Mouse (Mus musculus) kidney, postnatal 0 days (tissue): ENCODE measurements at regions not wholly inside any gene's neighbourhood (a gene's known extent, or its start where the extent isn't known, plus 50 kb on each side); places are given as distances from the start of the nearest gene placed in this dataset.
"Not testable (repeated sequence)": the region's sequence is repeated elsewhere in the genome, so short reads cannot be mapped to it uniquely, and the experiment has no call there.

ENCODE experiments used
- ATAC-seq: fragments of 200-750 bp; cut with Nextera tagmentation; replicated peaks from 2 replicates; pipeline ENCODE4 v1.8.0; 2017; ENCODE audit warnings: low read depth, moderate number of reproducible peaks, moderate TSS enrichment, moderate library complexity; ENCODE audit not compliant: low FRiP score
- DNase-seq: peaks from one replicate; pipeline ENCODE4 v3.0.0-alpha.2; 2016; ENCODE audit warnings: low spot score
- H3K27ac ChIP-seq: fragments of 300-500 bp; sonication (generic); 2 replicates; pipeline ENCODE4 v1.5.1; 2014; ENCODE audit warnings: mild to moderate bottlenecking
- H3K27me3 ChIP-seq: fragments of 300-500 bp; sonication (generic); 2 replicates; pipeline ENCODE4 v1.6.1; 2014; ENCODE audit warnings: low read length, mixed read lengths; ENCODE audit not compliant: insufficient read depth
- H3K36me3 ChIP-seq: fragments of 300-500 bp; sonication (generic); 2 replicates; pipeline ENCODE4 v1.6.1; 2014; ENCODE audit warnings: low read length, mixed read lengths; ENCODE audit not compliant: insufficient read depth
- H3K4me1 ChIP-seq: fragments of 300-500 bp; sonication (generic); replicated peaks from 2 replicates; pipeline ENCODE4 v1.6.1; 2014; ENCODE audit warnings: antibody characterized with exemption, low read length, mixed read lengths; ENCODE audit not compliant: insufficient read depth
- H3K4me2 ChIP-seq: fragments of 300-500 bp; sonication (generic); 2 replicates; pipeline ENCODE4 v1.6.1; 2014; ENCODE audit warnings: mild to moderate bottlenecking, low read length, moderate library complexity, mixed read lengths
- H3K4me3 ChIP-seq: fragments of 300-500 bp; sonication (generic); replicated peaks from 2 replicates; pipeline ENCODE4 v1.5.1; 2014; ENCODE audit warnings: low read depth, low read length
- H3K9ac ChIP-seq: fragments of 300-500 bp; sonication (generic); 2 replicates; pipeline ENCODE4 v1.6.1; 2014; ENCODE audit warnings: low read depth, low read length
- H3K9me3 ChIP-seq: fragments of 300-500 bp; sonication (generic); replicated peaks from 2 replicates; pipeline ENCODE4 v1.6.1; 2016; ENCODE audit warnings: low read length, inconsistent platforms, mixed read lengths
- CTCF ChIP-seq: IDR thresholded peaks from 2 replicates; pipeline ENCODE4 v1.5.1; 2016; ENCODE audit warnings: antibody characterized with exemption, low read depth, mild to moderate bottlenecking, moderate library complexity
- WGBS: fragments of 180-500 bp; shearing (Covaris S2); extraction: QIAGEN DNeasy Blood & Tissue Kit; methylation state at CpG from one replicate; pipeline ENCODE4 v1.1.7; 2014; 5-methylcytosine and 5-hydroxymethylcytosine counted together

GRCm38 (mm10) chr12:74825664-74826063 is 351.5 kb downstream of the Kcnh5 start:
- no peak overlapping the region for H3K27ac ChIP-seq
- H3K4me3 ChIP-seq, result no peak overlapping the region
- no peak overlapping the region for H3K9ac ChIP-seq
- no peak overlapping the region for H3K4me2 ChIP-seq
- no peak for TF ChIP-seq CTCF
- 37% methylated on average over 3 of the region's 3 CpGs for WGBS
- no peaks in the 10 kb centered on the region for H3K9me3 ChIP-seq
- DNase-seq (no peak), ATAC-seq (no peak)
- no peaks in the 10 kb centered on the region for H3K4me1 ChIP-seq
- no peaks in the 10 kb centered on the region for H3K36me3 ChIP-seq
- no peaks in the 10 kb centered on the region for H3K27me3 ChIP-seq

GRCm38 (mm10) chr12:74824735-74825494 is 352.2 kb downstream of the Kcnh5 start:
- Histone ChIP-seq H3K27ac (no peak overlapping the region), H3K27me3 (no peaks in the 10 kb centered on the region), H3K4me3 (no peak overlapping the region), H3K9me3 (no peaks in the 10 kb centered on the region), H3K9ac (no peak overlapping the region), H3K4me1 (no peaks in the 10 kb centered on the region), H3K4me2 (no peak overlapping the region), H3K36me3 (no peaks in the 10 kb centered on the region)
- WGBS, result 33% methylated on average over 3 of the region's 3 CpGs
- no peak for TF ChIP-seq CTCF
- ATAC-seq, result no peak
- peak; percentile 63 for DNase-seq

GRCm38 (mm10) chr12:74816181-74816580 is 361.0 kb downstream of the Kcnh5 start:
- not testable (repeated sequence) for H3K4me2 ChIP-seq, H3K4me3 ChIP-seq, DNase-seq, H3K36me3 ChIP-seq, H3K27ac ChIP-seq, ATAC-seq, H3K9ac ChIP-seq, H3K9me3 ChIP-seq, H3K27me3 ChIP-seq, H3K4me1 ChIP-seq
- 93% methylated on average over 3 of the region's 3 CpGs for WGBS

- H3K4me3 ChIP-seq, H3K4me2 ChIP-seq, ATAC-seq, H3K9ac ChIP-seq, H3K9me3 ChIP-seq, H3K36me3 ChIP-seq, DNase-seq, H3K27me3 ChIP-seq, H3K4me1 ChIP-seq, H3K27ac ChIP-seq: not testable (repeated sequence)
- 91% methylated on average over 2 of the region's 2 CpGs for WGBS
These were observed 368.6 kb downstream of the Kcnh5 start for GRCm38 (mm10) chr12:74808571-74808970.

GRCm38 (mm10) chr12:74807926-74808325 is 369.2 kb downstream of the Kcnh5 start:
- ATAC-seq, DNase-seq, H3K9ac ChIP-seq, H3K4me3 ChIP-seq, H3K27ac ChIP-seq, H3K27me3 ChIP-seq, H3K36me3 ChIP-seq, H3K4me1 ChIP-seq, H3K4me2 ChIP-seq, H3K9me3 ChIP-seq: not testable (repeated sequence)
- 75% methylated on average over 15 of the region's 15 CpGs for WGBS

GRCm38 (mm10) chr12:74803740-74804512 is 373.2 kb downstream of the Kcnh5 start:
- no peak for TF ChIP-seq CTCF
- Histone ChIP-seq H3K36me3 (no peaks in the 10 kb centered on the region), H3K4me2 (no peak overlapping the region), H3K9ac (no peak overlapping the region), H3K4me1 (no peaks in the 10 kb centered on the region), H3K9me3 (0 out of 2 replicates have a peak, but pooled peaks cover 2% of the 10 kb centered on the region), H3K4me3 (no peak overlapping the region), H3K27me3 (no peaks in the 10 kb centered on the region), H3K27ac (no peak overlapping the region)
- DNase-seq (no peak), ATAC-seq (peak; percentile 74; the same call in 1 of the 2 replicates)
- WGBS, result 62% methylated on average over 13 of the region's 13 CpGs
